Mouse (Mus musculus) liver, embryonic 14.5 days (tissue): ENCODE data around the gene Atat1. TPM values are rescaled to one million over a fixed set of nuclear protein-coding genes. Genes with fewer than 3 reads are reported as not detected.
A peak's percentile ranks its signal among the peaks of the same experiment; 100 is the strongest.
"Not testable (repeated sequence)": the region's sequence is repeated elsewhere in the genome, so short reads cannot be mapped to it uniquely, and the experiment has no call there.

Experiments used
- ATAC-seq: fragments of 200-750 bp; cut with Nextera tagmentation; 2 replicates; pipeline ENCODE4 v1.8.0; 2017; ENCODE audit warnings: moderate number of reproducible peaks, mild to moderate bottlenecking, moderate library complexity; ENCODE audit not compliant: insufficient read depth
- DNase-seq, 3 experiments: peaks; one replicate each; pipeline ENCODE4 v3.0.0-alpha.2; 2012 to 2013; ENCODE audit warnings: low read depth in 3 of 3, low spot score in 3 of 3
- H3K27ac ChIP-seq: fragments of 300-500 bp; sonication (generic); 2 replicates; pipeline ENCODE4 v1.5.1; 2014; ENCODE audit warnings: moderate library complexity, mild to moderate bottlenecking, control low read depth, inconsistent platforms
- H3K27me3 ChIP-seq: fragments of 300-500 bp; sonication (generic); 2 replicates; pipeline ENCODE4 v1.6.1; 2014; ENCODE audit warnings: mild to moderate bottlenecking, low read length, moderate library complexity; ENCODE audit not compliant: control insufficient read depth, insufficient read depth
- H3K36me3 ChIP-seq: fragments of 300-500 bp; sonication (generic); replicated peaks from 2 replicates; pipeline ENCODE4 v1.6.1; 2014; ENCODE audit warnings: low read depth; ENCODE audit not compliant: control insufficient read depth, insufficient read depth
- H3K4me1 ChIP-seq, 2 experiments: fragments of 200-500 bp in 1 of 2; fragments of 300-500 bp in 1 of 2; sonication (generic) in 1 of 2; replicated peaks; 2 replicates each; pipeline ENCODE4 v1.6.1; 2012 to 2014; ENCODE audit warnings: antibody characterized with exemption in 1 of 2, inconsistent platforms in 1 of 2, low read length in 1 of 2; ENCODE audit not compliant: control insufficient read depth in 2 of 2, insufficient read depth in 2 of 2
- H3K4me2 ChIP-seq: fragments of 300-500 bp; sonication (generic); 2 replicates; pipeline ENCODE4 v1.6.1; 2014; ENCODE audit warnings: low read depth, mild to moderate bottlenecking, control low read depth, moderate library complexity
- H3K4me3 ChIP-seq, 2 experiments: fragments of 200-500 bp in 1 of 2; fragments of 300-500 bp in 1 of 2; sonication (generic) in 1 of 2; 2 replicates each; pipeline ENCODE4 v1.5.1; 2012 to 2014; ENCODE audit warnings: low read depth in 2 of 2, low read length in 2 of 2, mild to moderate bottlenecking in 2 of 2, control low read depth in 1 of 2, inconsistent platforms in 1 of 2, moderate library complexity in 1 of 2; ENCODE audit not compliant: insufficient read depth in 1 of 2
- H3K9ac ChIP-seq: fragments of 300-500 bp; sonication (generic); replicated peaks from 2 replicates; pipeline ENCODE4 v1.6.1; 2014; ENCODE audit warnings: mild to moderate bottlenecking, control low read depth, moderate library complexity
- H3K9me3 ChIP-seq: fragments of 300-500 bp; sonication (generic); 2 replicates; pipeline ENCODE4 v1.6.1; 2016; ENCODE audit warnings: low read length, mixed read lengths; ENCODE audit not compliant: control insufficient read depth
- CTCF ChIP-seq: IDR thresholded peaks from 2 replicates; pipeline ENCODE4 v1.5.1; 2016; ENCODE audit warnings: antibody characterized with exemption, low read depth, control low read depth
- EP300 ChIP-seq: IDR thresholded peaks from 2 replicates; pipeline ENCODE4 v1.6.1; 2016; ENCODE audit warnings: antibody characterized with exemption, low read depth
- whole genome bisulfite sequencing: fragments of 180-500 bp; shearing (Covaris S2); extraction: QIAGEN DNeasy Blood & Tissue Kit; methylation state at CpG from one replicate; pipeline ENCODE4 v1.1.7; 2014; ENCODE audit not compliant: insufficient replicate concordance; 5-methylcytosine and 5-hydroxymethylcytosine counted together
- polyA plus RNA-seq, 2 experiments: library from polyadenylated mRNA; depleted of rRNA in 1 of 2; stranded (reverse) in 1 of 2; unstranded in 1 of 2; fragments of >200 nt; fragmentation: Nextera tagmentation in 1 of 2; extraction: Ambion mirVana in 1 of 2; gene quantifications; 2 replicates each; pipeline versions ENCODE4 v1.2.1 to v1.2.3; 2012 to 2014

Atat1 gene
- 8.5 and 8.7 TPM in 2 replicates for polyA plus RNA-seq (2012; rRNA removed)
- polyA plus RNA-seq (2014; fragmentation: Nextera tagmentation; extraction: Ambion mirVana) = 3.3 and 5.8 TPM in 2 replicates

DNA sequence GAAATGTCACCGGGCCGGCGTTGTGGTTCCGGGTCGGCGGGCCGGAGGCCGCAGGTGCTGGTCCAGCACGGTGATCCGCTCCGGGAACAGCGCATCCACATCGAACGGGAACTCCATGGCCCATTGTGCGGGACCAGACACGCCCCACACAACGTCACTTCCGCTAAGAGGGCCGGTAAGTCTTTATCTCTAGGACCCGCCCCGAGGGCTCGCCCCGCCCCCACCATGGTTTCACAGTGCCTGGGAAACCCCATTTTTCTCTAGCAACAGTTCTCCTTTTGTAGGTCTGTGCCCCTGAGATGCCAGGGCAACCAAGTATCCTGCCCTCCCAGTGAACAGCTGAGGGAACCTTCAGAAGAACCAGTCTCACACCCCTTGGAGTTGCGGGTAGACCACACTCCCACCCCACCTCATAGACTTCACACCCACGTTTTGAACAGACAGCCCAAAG, at the start of gene Atat1:
Gene Atat1 (minus strand): TSS at position 157 of the 451 bp plus-strand sequence.
- Histone ChIP-seq H3K4me2 (peak within 1 kb of the TSS; percentile 72), H3K9me3 (no peaks in the 10 kb centered on the region), H3K9ac (peak within 1 kb of the TSS; percentile 53), H3K4me3 (peak within 1 kb of the TSS; percentile 69 to 92), H3K27ac (peak within 1 kb of the TSS; percentile 65), H3K4me1 (peaks cover 12 to 18% of the 10 kb centered on the region in 2 experiments), H3K36me3 (peaks cover 26% of the 10 kb centered on the region), H3K27me3 (no peaks in the 10 kb centered on the region)
- DNase-seq (peak; percentile 88 to 93 (median 88)), ATAC-seq (peak; percentile 85)
- no peak for TF ChIP-seq EP300
- no peak for TF ChIP-seq CTCF
- 2% methylated on average over 25 of the region's 25 CpGs for WGBS

DNA sequence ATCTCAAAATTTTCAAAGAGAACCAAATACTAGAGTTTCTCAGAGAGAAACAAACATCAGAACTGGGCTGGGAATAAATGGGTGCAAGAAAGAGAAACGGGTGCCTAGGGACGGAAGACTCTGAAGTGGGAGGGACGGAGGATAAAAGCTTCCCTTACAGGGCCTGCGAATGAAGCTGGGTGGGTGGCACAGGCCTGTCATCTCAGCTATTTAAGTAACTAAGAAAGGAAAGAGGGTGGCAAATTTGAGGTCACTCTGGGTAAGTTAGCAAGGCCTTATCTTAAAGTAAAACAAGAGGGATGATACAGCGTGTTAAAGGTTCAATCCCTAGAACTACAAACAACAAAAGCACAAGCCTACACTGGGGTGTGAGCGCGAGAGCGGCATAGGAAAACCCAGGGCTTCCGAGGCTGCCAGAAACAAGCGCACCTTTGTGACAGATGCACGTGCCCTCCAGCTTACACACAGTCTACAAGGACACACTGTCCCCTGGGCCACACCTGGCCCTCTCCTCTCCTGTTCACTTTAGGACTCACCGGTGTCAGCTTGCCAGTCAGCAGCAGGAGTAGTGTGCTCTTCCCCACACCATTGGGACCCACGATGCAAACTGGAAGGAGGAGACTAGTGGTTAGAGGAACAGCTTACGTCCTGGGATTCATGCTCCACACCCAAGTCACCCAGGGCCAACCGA, 48.8 kb upstream of the Atat1 start:
- DNase-seq (no peak), ATAC-seq (no peak)
- H3K27me3 ChIP-seq = no peaks in the 10 kb centered on the region
- no peak overlapping the region for H3K4me3 ChIP-seq
- peaks cover 74% of the 10 kb centered on the region for H3K36me3 ChIP-seq
- no peak overlapping the region for H3K9ac ChIP-seq
- H3K27ac ChIP-seq = no peak overlapping the region
- H3K9me3 ChIP-seq = no peaks in the 10 kb centered on the region
- 91% methylated on average over 15 of the region's 15 CpGs for WGBS
- no peak overlapping the region for H3K4me2 ChIP-seq
- no peaks in the 10 kb centered on the region for H3K4me1 ChIP-seq
- TF ChIP-seq CTCF (no peak), EP300 (no peak)

DNA sequence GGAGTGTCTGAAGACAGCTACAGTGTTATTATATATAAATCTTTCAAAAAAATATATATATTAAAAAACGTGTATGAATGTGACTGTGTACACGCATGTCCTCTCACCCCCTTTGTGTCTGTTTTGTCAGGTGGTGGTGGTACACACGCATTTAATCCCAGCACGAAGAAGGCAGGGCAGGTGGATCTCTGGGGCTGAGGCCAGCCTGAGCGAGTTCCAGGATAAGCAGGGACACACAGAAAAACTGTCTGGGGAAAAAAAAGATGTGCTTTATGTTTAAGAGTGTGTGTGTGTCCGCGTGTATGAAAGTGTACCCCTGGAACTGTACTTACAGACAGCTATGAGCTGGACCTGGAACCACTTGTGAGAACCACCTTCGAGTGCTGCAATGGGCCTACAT, 44.8 kb upstream of the Atat1 start:
- Histone ChIP-seq H3K4me2 (no peak overlapping the region), H3K9me3 (no peaks in the 10 kb centered on the region), H3K9ac (no peak overlapping the region), H3K27me3 (no peaks in the 10 kb centered on the region), H3K36me3 (peaks cover 35% of the 10 kb centered on the region), H3K4me1 (no peaks in the 10 kb centered on the region), H3K27ac (no peak overlapping the region), H3K4me3 (no peak overlapping the region)
- no peak for ATAC-seq
- TF ChIP-seq CTCF (no peak), EP300 (no peak)
- no peak for DNase-seq
- WGBS = 68% methylated on average over 8 of the region's 8 CpGs

DNA sequence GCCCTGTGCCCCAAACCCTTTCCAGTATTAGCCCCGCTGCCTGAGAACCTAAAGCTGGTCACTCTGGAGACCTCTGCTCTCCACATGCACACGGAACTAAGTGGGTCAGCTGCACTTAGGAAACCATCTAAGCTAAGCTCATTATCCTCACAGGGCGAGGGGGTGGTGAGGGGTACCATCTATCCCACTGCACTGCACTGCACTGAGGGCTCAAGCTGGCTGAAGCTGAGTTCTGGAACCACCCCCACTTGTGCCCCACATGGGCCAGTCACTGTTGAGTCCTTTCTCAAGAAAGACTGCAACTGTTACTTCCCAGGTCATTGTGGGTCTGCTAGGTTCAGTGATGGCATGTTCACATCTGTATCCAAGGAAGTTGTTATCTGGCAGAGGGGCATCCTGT, 42.7 kb upstream of the Atat1 start:
- not testable (repeated sequence) for H3K4me1 ChIP-seq, H3K27me3 ChIP-seq, ATAC-seq, H3K27ac ChIP-seq, H3K4me3 ChIP-seq, H3K4me2 ChIP-seq, H3K9ac ChIP-seq, H3K9me3 ChIP-seq, DNase-seq
- 55% methylated on average over 2 of the region's 3 CpGs for WGBS
- peaks cover 14% of the 10 kb centered on the region for H3K36me3 ChIP-seq

DNA sequence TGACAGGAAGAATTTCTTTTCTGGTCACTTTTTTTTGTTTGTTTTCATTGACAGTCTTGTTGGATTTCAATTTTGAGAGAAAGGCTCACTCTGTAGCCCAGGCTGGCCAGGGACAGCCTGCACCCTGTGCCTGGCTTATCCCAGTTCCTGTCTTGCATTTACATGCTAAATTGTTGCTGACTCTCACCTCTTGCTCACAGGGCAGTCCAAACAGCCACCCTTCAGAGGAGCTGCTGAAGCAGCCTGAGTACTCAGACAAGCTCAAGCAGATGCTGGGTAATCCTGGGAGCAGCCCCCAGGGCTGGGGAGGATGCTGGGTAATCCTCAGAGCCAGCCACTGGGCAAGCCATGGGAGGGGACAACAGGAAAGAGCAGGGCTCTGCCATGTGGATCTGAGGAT, 41.1 kb upstream of the Atat1 start:
- not testable (repeated sequence) for H3K36me3 ChIP-seq, DNase-seq, H3K4me3 ChIP-seq, ATAC-seq, H3K9me3 ChIP-seq, H3K4me1 ChIP-seq, H3K27me3 ChIP-seq, H3K27ac ChIP-seq, H3K9ac ChIP-seq, H3K4me2 ChIP-seq
